Mouse (Mus musculus): ENCODE data around the gene Srgap1. TPM values are rescaled to one million over a fixed set of nuclear protein-coding genes. Genes with fewer than 3 reads are reported as not detected.

The Srgap1 gene
- polyA plus RNA-seq, 1 experiment from 2014 or later, result 2.3 TPM

DNA sequence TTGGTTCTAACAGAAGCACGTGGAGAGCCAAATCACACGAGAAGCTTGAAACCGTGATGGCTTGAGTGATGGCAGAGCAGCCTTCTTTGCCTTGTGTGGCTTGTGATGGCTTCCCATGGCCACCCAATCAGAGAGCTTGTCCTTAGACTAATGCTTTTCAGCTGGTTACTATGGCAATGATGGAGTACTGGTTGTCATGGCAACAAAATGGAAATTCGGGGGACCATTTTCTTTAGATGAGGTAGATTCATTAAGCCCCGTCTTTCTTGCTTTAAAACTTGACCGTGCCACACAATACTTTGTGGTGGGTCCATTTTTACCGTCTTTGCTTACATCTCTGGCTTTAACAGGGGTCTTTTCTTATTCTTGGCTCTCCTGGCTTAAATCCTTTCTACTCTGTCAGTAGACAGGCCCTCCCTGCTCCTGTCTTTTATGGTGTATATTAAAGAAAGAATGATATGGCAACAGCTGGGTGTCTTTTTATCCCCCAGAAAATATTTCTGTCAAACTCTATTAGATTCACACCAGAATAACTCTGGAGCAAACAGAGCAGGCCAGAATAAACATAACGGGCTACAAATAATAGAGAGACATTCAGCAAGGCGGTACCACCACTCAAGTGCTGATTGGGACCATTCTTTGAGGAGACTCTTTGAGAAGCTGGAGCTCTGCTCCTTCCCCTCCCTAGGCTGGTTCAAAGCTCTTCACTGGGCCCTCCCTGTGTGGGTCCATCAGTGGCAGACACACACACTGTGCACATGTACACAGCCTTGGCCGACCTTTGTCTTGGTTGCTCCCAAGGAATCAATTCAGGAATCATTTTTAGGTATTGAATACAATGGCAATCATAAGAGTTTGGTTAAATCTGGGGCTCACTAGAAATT, 281.7 kb downstream of the Srgap1 start:
- no peaks in the 10 kb centered on the region for H3K4me1 ChIP-seq

DNA sequence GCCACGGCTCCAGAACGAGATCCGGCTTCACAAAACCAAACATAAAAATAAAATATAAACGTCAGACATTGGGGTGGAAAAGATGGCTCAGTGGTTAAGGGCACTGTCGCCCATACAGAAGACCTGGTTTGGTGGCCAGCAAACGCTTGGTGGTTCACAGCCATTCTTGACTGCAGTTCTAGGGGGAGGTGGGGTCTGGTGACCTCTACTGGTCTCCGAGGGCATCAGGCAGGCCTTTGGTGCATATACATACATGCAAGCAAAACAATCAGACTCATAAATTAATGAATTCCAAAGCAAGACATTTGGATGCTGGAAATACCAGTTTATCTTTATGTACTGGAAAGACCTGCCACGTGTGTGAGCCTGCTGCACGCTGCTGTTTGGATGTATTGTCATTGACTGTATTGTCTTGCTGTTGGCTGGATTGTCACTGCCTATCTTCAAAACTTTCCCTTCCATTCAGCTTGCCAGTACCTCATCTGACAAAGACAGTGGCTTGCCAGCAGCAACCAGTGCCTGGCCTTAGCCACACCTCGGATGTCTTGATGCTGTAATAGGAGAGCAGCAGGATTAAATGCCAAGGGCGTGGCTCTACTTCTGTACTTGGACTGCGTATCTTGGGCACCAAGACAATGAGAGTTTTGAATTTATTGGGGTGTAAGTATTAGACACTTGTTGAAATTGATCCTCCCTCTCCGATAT, 282.5 kb downstream of the Srgap1 start:
- WGBS (ENCODE audit: insufficient replicate concordance), result 66% methylated on average over 13 of the region's 13 CpGs
- no peak overlapping the region for H3K4me2 ChIP-seq
- H3K4me1 ChIP-seq, result no peaks in the 10 kb centered on the region
- H3K4me3 ChIP-seq, result no peak overlapping the region
- H3K9me3 ChIP-seq (replicated peaks), result no peaks in the 10 kb centered on the region
- H3K27me3 ChIP-seq (replicated peaks), result no peaks in the 10 kb centered on the region
- no peak for ATAC-seq
- H3K27ac ChIP-seq, result no peak overlapping the region
- no peaks in the 10 kb centered on the region for H3K36me3 ChIP-seq
- no peak overlapping the region for H3K9ac ChIP-seq

More for the DNA sequence above, 281.7 kb downstream of the Srgap1 start:
- no peaks in the 10 kb centered on the region for H3K9me3 ChIP-seq (replicated peaks)
- ATAC-seq, result no peak
- H3K27me3 ChIP-seq (replicated peaks), result no peaks in the 10 kb centered on the region
- H3K4me3 ChIP-seq, result no peak overlapping the region
- no peaks in the 10 kb centered on the region for H3K36me3 ChIP-seq
- H3K27ac ChIP-seq, result no peak overlapping the region
- H3K9ac ChIP-seq, result no peak overlapping the region
- H3K4me2 ChIP-seq, result no peak overlapping the region
- 70% methylated on average over 10 of the region's 10 CpGs for WGBS (ENCODE audit: insufficient replicate concordance)

DNA sequence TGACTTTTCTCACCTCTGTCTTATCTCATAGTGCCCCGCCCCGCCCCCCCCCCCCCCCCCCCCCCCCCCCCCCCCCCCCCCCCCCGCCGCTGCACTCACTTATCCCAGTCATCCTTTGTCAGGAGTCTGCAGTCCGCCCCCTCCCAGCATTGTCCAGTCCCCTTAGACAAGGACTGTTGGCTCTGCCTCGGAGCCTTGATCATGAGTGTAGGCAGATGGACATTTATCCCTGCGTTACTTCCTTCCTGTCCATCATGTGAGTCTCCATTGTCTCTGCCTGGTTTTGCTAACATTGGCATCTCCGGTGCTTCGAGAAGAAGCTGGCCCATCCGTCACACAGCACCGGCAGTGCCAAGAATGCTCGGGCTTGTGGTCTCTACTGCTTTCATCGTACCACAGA, 283.9 kb downstream of the Srgap1 start:
- WGBS (ENCODE audit: insufficient replicate concordance), result 67% methylated on average over 10 of the region's 13 CpGs

DNA sequence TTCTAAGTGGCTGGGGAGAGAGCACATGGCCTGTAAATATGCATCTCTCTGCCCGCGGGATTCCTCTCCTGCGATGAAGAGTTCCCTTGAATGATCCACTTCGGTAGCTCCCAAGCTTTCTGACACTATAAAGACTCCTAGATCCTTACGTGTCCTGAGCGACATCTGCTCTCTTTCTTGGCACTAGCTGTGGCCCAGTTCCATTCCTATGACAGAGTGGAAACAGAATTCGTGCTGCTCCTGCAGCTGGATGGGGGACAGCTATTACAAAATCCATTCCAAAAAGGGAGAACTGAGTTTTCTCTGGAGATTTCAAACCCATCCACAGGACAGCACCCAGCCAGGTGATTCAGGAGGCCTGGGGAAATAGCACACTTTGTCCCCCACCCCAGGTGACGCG, 285.0 kb downstream of the Srgap1 start:
- Histone ChIP-seq H3K4me2 (no peak overlapping the region), H3K9me3 (replicated peaks) (no peaks in the 10 kb centered on the region), H3K27me3 (replicated peaks) (no peaks in the 10 kb centered on the region), H3K36me3 (no peaks in the 10 kb centered on the region), H3K9ac (no peak overlapping the region), H3K4me3 (no peak overlapping the region), H3K27ac (no peak overlapping the region), H3K4me1 (no peaks in the 10 kb centered on the region)
- WGBS (ENCODE audit: insufficient replicate concordance), result 82% methylated on average over 9 of the region's 9 CpGs
- ATAC-seq, result no peak

More for the DNA sequence above, 283.9 kb downstream of the Srgap1 start:
- Histone ChIP-seq H3K4me2 (no peak overlapping the region), H3K27ac (no peak overlapping the region), H3K4me3 (no peak overlapping the region), H3K4me1 (no peaks in the 10 kb centered on the region), H3K36me3 (no peaks in the 10 kb centered on the region), H3K27me3 (replicated peaks) (no peaks in the 10 kb centered on the region), H3K9me3 (replicated peaks) (no peaks in the 10 kb centered on the region), H3K9ac (no peak overlapping the region)
- ATAC-seq, result no peak

DNA sequence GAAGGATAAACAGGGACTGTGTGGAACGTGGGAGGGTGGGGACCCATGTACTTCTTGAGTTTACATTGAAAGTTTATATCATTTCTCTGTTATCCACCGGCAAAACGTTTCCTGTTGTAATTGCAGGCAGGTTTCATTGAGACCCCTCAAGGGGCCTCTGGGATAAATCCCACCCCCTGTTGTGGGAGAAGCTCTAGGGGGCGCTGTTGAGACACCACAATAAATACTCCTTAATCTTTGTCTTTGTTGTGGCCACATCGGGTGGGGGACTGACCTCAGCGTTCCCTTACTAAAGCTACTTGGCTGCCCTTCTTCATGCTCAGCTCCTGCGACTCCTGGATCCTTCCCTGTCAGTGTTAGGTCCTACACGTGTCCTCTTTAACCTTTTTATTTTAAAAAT, 288.0 kb downstream of the Srgap1 start:
- ATAC-seq, result no peak
- no peak overlapping the region for H3K4me2 ChIP-seq
- H3K36me3 ChIP-seq, result no peaks in the 10 kb centered on the region
- H3K27me3 ChIP-seq (replicated peaks), result no peaks in the 10 kb centered on the region
- WGBS (ENCODE audit: insufficient replicate concordance), result 47% methylated on average over 8 of the region's 8 CpGs
- H3K4me1 ChIP-seq, result 0 out of 2 replicates have a peak, but pooled peaks cover 7% of the 10 kb centered on the region
- no peak overlapping the region for H3K27ac ChIP-seq
- no peaks in the 10 kb centered on the region for H3K9me3 ChIP-seq (replicated peaks)
- no peak overlapping the region for H3K9ac ChIP-seq
- no peak overlapping the region for H3K4me3 ChIP-seq

DNA sequence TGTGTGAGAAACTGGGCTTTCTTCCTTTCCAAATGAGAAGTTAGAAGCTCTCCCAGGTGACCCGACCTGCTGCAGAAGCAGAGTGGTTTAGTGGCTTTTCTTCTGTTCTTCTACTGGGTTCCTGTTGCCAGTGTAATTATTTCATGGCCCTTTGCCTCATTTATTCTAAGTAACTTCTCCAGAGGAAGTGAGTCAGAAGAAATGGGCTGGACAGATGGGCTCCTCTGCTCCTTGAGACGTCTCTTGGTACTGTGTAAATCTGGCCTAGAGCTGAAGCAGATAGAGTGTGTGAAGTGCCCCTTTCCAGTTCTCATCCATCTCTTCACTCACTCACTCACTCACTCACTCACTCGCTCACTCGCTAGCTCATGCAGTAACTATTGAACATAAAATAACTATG, 290.4 kb downstream of the Srgap1 start:
- Histone ChIP-seq H3K4me2 (no peak overlapping the region), H3K36me3 (peaks cover 11% of the 10 kb centered on the region), H3K4me3 (no peak overlapping the region), H3K9me3 (replicated peaks) (no peaks in the 10 kb centered on the region), H3K9ac (no peak overlapping the region), H3K27ac (no peak overlapping the region), H3K4me1 (0 out of 2 replicates have a peak, but pooled peaks cover 7% of the 10 kb centered on the region), H3K27me3 (replicated peaks) (no peaks in the 10 kb centered on the region)
- 61% methylated on average over 4 of the region's 4 CpGs for WGBS (ENCODE audit: insufficient replicate concordance)
- ATAC-seq, result no peak

DNA sequence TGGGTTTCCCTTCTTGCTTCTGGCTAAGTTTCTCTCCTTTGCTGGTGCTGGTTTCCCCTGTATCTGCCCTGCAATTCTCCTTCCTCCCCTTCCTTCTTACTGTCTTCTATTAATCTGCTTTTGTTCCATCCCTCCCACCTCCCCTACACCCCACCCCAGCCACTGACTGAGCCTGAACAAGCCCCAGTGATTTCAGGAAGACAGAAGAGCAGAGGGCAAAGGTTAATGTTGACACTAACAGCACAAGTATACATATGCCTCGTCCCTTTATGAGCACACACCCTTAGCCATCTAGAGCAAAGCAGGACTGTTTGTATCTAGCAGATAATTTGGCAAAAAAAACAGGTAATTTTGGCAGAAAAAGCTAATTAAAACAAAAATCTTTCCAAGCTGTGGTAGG, 291.3 kb downstream of the Srgap1 start:
- H3K9ac ChIP-seq, result no peak overlapping the region
- H3K4me2 ChIP-seq, result no peak overlapping the region
- no peaks in the 10 kb centered on the region for H3K9me3 ChIP-seq (replicated peaks)
- H3K36me3 ChIP-seq, result peaks cover 19% of the 10 kb centered on the region
- 41% methylated on average over 1 of the region's 1 CpGs for WGBS (ENCODE audit: insufficient replicate concordance)
- no peak overlapping the region for H3K4me3 ChIP-seq
- no peaks in the 10 kb centered on the region for H3K27me3 ChIP-seq (replicated peaks)
- H3K27ac ChIP-seq, result no peak overlapping the region
- no peak for ATAC-seq
- 0 out of 2 replicates have a peak, but pooled peaks cover 7% of the 10 kb centered on the region for H3K4me1 ChIP-seq

DNA sequence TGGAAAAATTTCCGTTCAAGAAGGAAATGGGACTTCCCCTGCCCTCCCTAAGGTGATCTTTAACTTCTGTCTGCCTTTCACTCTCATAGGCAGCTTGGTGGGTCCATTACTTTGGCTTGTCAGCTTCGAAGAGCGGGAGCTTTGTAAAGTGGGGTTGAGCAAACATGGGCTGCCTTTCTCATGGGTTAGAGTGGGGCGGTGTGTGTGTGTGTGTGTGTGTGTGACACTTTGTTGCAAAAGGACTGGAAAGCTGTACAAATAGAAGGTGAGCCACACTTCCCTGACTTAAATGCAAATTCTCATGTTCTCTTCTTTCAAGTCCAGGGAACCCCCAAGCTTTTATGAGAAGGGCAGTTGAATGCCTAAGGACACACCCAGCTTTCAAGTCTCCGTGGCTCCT, 292.9 kb downstream of the Srgap1 start:
- 61% methylated on average over 5 of the region's 5 CpGs for WGBS (ENCODE audit: insufficient replicate concordance)
- Histone ChIP-seq H3K9me3 (replicated peaks) (no peaks in the 10 kb centered on the region), H3K4me1 (0 out of 2 replicates have a peak, but pooled peaks cover 7% of the 10 kb centered on the region), H3K27ac (no peak overlapping the region), H3K4me3 (no peak overlapping the region), H3K4me2 (no peak overlapping the region), H3K27me3 (replicated peaks) (no peaks in the 10 kb centered on the region), H3K36me3 (peaks cover 34% of the 10 kb centered on the region), H3K9ac (no peak overlapping the region)
- no peak for ATAC-seq

DNA sequence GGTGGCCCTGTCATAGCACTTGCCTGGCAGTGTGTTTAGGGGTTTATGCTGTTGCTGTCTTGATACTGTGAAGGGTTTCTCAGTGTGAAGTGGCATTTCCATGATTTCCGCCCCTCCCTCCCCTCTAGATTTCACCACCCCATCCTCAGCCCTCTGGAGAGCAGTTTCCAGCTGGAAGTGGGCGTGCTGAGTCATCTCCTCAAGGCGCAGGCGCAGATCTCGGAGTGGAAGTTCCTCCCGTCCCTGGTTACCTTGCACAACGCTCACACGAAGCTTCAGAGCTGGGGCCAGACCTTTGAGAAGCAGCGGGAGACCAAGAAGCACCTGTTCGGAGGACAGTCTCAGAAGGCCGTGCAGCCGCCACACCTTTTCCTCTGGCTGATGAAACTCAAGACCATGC, 296.9 kb downstream of the Srgap1 start:
- no peaks in the 10 kb centered on the region for H3K27me3 ChIP-seq (replicated peaks)
- no peak overlapping the region for H3K9ac ChIP-seq
- H3K4me2 ChIP-seq, result no peak overlapping the region
- no peak overlapping the region for H3K4me3 ChIP-seq
- H3K9me3 ChIP-seq (replicated peaks), result no peaks in the 10 kb centered on the region
- no peak overlapping the region for H3K27ac ChIP-seq
- H3K4me1 ChIP-seq, result no peaks in the 10 kb centered on the region
- H3K36me3 ChIP-seq, result peaks cover 74% of the 10 kb centered on the region
- no peak for ATAC-seq
- WGBS (ENCODE audit: insufficient replicate concordance), result 86% methylated on average over 12 of the region's 12 CpGs

DNA sequence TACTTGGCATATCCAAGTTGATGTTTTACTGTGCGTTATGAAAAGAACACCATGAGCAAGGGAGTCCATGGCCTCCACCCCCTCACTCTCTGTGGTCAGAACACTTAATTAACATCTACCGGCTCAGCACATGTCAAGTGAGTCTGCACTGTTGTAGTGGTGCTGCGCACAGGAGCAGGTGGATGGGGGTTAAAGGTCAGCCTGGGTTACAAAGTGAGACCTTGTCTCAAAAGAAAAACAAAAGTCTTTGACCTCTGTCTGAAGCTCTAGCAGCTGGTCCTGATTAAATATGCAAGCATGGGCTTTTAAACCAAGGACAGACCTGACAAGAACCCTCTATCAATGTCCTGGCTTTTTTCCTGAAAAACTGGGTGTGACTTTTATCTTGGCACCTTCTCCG, 304.8 kb downstream of the Srgap1 start:
- H3K4me1 ChIP-seq, result peaks cover 21% of the 10 kb centered on the region
- H3K9ac ChIP-seq, result no peak overlapping the region
- H3K4me2 ChIP-seq, result no peak overlapping the region
- no peaks in the 10 kb centered on the region; the same call in 1 of the 2 replicates for H3K9me3 ChIP-seq (replicated peaks)
- peaks cover 35% of the 10 kb centered on the region for H3K36me3 ChIP-seq
- no peaks in the 10 kb centered on the region for H3K27me3 ChIP-seq (replicated peaks)
- no peak overlapping the region for H3K4me3 ChIP-seq
- 64% methylated on average over 4 of the region's 4 CpGs for WGBS (ENCODE audit: insufficient replicate concordance)
- ATAC-seq, result no peak
- H3K27ac ChIP-seq, result no peak overlapping the region

DNA sequence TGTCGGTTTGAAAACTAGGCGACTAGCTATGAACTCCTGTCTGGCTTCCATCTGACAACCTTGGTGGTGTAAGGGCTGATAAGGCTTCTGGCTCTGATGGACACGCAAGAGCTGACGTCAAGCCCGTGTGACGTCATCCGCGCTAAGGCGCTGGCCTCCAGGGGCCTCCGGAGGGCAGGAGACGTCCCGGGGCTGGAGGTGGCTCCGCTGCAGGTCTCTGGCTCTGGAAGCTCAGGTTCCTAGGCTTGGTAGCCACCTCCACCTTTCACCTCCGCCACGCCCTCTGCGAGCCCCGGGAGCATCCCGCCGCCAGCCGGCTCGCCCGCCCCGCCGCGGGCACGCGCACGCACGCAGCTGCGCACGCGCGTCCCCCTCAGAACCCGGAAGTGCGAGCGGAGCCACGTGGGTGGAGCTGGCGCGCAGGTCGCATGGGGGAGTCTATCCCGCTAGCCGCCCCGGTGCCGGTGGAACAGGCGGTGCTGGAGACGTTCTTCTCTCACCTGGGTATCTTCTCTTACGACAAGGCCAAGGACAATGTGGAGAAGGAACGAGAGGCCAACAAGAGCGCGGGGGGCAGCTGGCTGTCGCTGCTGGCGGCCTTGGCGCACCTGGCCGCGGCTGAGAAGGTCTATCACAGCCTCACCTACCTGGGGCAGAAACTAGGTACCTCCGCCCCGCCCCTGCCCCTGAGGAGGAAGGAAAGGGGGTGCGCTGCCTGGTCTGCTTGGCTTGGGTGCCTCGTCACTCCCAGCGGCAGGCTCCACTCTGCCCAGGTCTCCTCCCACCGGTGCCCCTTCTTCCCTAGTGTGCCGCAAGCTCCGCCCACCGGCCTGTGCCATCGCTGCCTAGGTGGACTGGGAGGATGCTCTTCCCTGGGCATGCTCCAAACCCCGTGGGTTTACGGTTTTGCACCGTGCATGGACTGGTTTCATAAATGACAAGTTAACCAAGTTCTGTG, 307.3 kb downstream of the Srgap1 start, which contains the start of gene BC048403:
Gene BC048403 (plus strand): TSS at position 390 of the 958 bp plus-strand sequence.
- WGBS (ENCODE audit: insufficient replicate concordance), result under 1% methylated on average over 66 of the region's 68 CpGs
- Histone ChIP-seq H3K9ac (peak within 1 kb of the TSS; percentile 82), H3K27me3 (replicated peaks) (no peaks in the 10 kb centered on the region), H3K4me3 (peak within 1 kb of the TSS; percentile 86), H3K4me1 (peaks cover 21% of the 10 kb centered on the region), H3K4me2 (peak within 1 kb of the TSS; percentile 92), H3K27ac (peak within 1 kb of the TSS; percentile 70), H3K9me3 (replicated peaks) (no peaks in the 10 kb centered on the region; the same call in 1 of the 2 replicates), H3K36me3 (peaks cover 10% of the 10 kb centered on the region)
- peak; percentile 94 for ATAC-seq
